26 mouse cellular contexts compared by ENCODE assay signal in genomic region chr10:93088396-93089048, GRCm38 (mm10).
"Had no signal": no experiment of that assay in that cellular context is flagged by ENCODE, and none has a peak within 500 bp of the region (broad histone marks: within the 10 kb centered on the region; RNA-seq: fewer than 3 reads in every experiment).

No protein-coding gene starts in this region.

- H3K27ac ChIP-seq: gastrocnemius, adult 2 months; heart, adult 2 months; hindbrain, embryonic 10.5 days; hindbrain, embryonic 12.5 days; hindbrain, embryonic 14.5 days; kidney, embryonic 15.5 days; kidney, postnatal 0 days; left cerebral cortex, adult 2 months; limb, embryonic 10.5 days; limb, embryonic 12.5 days; liver, embryonic 13.5 days; liver, embryonic 15.5 days had no signal

- H3K9ac ChIP-seq: heart, embryonic 12.5 days; hindbrain, embryonic 12.5 days; hindbrain, embryonic 14.5 days; kidney, embryonic 15.5 days; limb, embryonic 12.5 days; liver, embryonic 13.5 days; liver, embryonic 15.5 days had no signal

- ATAC-seq: hindbrain, embryonic 16.5 days; intestine, embryonic 16.5 days had no signal

- H3K4me1 ChIP-seq: kidney, embryonic 15.5 days; limb, embryonic 12.5 days had no signal

- H3K27me3 ChIP-seq: heart, embryonic 12.5 days; hindbrain, embryonic 12.5 days; limb, embryonic 12.5 days; liver, embryonic 13.5 days had no signal

- DNase-seq: gastrocnemius, adult 2 months; gastrocnemius, postnatal 10 days; gastrocnemius, postnatal 25 days; heart, adult 2 months; heart, postnatal 10 days; heart, postnatal 4 days; kidney, adult 11 months; kidney, adult 2 months; kidney, adult 9 months; kidney, postnatal 14 days; kidney, postnatal 36 days; layer of hippocampus, adult 9-11 months; liver; liver, embryonic 13.5 days had no signal

- H3K36me3 ChIP-seq: heart, embryonic 12.5 days; hindbrain, embryonic 10.5 days; hindbrain, embryonic 12.5 days; kidney, embryonic 15.5 days; limb, embryonic 10.5 days; limb, embryonic 12.5 days; liver, embryonic 13.5 days; liver, embryonic 15.5 days had no signal

- H3K4me2 ChIP-seq: heart, embryonic 12.5 days; hindbrain, embryonic 12.5 days; hindbrain, embryonic 14.5 days; kidney, embryonic 15.5 days; limb, embryonic 12.5 days; liver, embryonic 13.5 days; liver, embryonic 15.5 days had no signal

- H3K9me3 ChIP-seq: heart, embryonic 12.5 days; hindbrain, embryonic 10.5 days; hindbrain, embryonic 12.5 days; kidney, embryonic 15.5 days; limb, embryonic 10.5 days; limb, embryonic 12.5 days; liver, embryonic 13.5 days; liver, embryonic 15.5 days had no signal

- H3K4me3 ChIP-seq: gastrocnemius, adult 2 months; heart, adult 2 months; heart, embryonic 12.5 days; hindbrain, embryonic 10.5 days; hindbrain, embryonic 12.5 days; kidney, embryonic 15.5 days; left cerebral cortex, adult 2 months; limb, embryonic 10.5 days; limb, embryonic 12.5 days; liver, embryonic 13.5 days; liver, embryonic 15.5 days had no signal
